Mouse (Mus musculus) heart, adult 2 months (tissue): ENCODE data around the gene Tagln2.

Experiments
- CTCF ChIP-seq: fragments of 200-600 bp; IDR thresholded peaks from 2 replicates; pipeline ENCODE4 v1.8.1; 2022; ENCODE audit warnings: antibody characterized with exemption, mild to moderate bottlenecking, moderate library complexity
- POLR2A ChIP-seq: fragments of 200-500 bp; IDR thresholded peaks from 2 replicates; pipeline ENCODE4 v1.6.1; 2011; ENCODE audit warnings: mild to moderate bottlenecking, low read depth, low read length, control low read depth; ENCODE audit not compliant: insufficient read depth

GRCm38 (mm10) chr1:172489585-172490250, 10.1 kb upstream of the Tagln2 start:
- no peak for TF ChIP-seq POLR2A
- TF ChIP-seq CTCF: no peak
